Mouse (Mus musculus) ZHBTc4 (cell line): ENCODE results near the gene Klhl31.

Experiments
- DNase-seq: peaks from one replicate; pipeline ENCODE4 v3.0.0-alpha.2; 2011; ENCODE audit warnings: low read depth, low spot score

Klhl31 gene

DNA sequence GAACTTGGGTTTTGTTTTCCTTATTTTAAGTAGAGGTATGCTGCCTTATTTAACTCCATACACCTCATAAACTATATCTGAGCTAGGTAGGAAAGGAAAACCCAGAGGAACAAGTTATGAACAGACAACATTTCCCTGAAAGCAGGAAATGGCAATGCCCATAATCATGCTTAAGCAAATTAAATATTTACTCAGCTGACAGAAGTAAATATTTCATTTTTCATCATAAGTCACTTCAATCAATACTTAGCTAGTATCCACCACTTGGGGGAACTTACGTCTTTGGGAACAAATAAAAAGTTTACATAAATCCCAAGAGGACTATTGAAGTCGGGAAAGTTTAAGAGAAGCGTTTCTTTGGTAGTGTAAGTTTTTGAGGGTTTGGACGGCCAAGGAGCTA is 67.2 kb downstream of the Klhl31 start:
- no peak for DNase-seq

DNA sequence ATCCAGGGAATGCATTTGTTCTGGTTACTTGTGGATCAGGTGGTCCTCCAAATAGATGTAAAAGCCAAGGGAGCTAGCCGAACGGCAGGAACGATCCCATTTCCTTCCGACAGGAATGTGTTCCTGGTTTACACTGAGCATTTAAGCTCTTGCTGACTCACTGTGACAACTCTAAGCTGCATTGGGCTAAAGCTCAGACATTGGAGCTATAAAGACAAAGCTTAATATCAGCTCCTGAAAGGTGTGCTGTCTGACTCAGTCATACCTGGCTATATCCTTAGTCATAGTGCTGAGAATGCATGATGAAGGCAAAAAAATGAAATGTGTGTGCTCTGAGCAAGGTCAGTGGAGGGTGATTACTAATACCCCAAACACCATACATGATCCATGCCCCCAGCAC is 67.8 kb downstream of the Klhl31 start:
- no peak for DNase-seq

GRCm38 (mm10) chr9:77706515-77706914 is 70.2 kb downstream of the Klhl31 start:
- no peak for DNase-seq

- no peak for DNase-seq
Measured at GRCm38 (mm10) chr9:77707433-77708139, 71.3 kb downstream of the Klhl31 start.

- DNase-seq: no peak
Measured at GRCm38 (mm10) chr9:77708950-77709349, 72.7 kb downstream of the Klhl31 start.
